Mouse (Mus musculus) gastrocnemius, adult 8-10 months (tissue): Measurements from ENCODE around the gene Mettl27. TPM values are rescaled to one million over a fixed set of nuclear protein-coding genes. Genes with fewer than 3 reads are reported as not detected.
A peak's percentile ranks its signal among the peaks of the same experiment; 100 is the strongest.

Source experiments
- DNase-seq, 2 experiments: peaks; one replicate each; pipeline ENCODE4 v3.0.0; 2022; ENCODE audit warnings: low spot score in 2 of 2
- total RNA-seq, 4 experiments: library from RNA; stranded (reverse); gene quantifications; 2 replicates each; pipeline ENCODE4 v1.2.4; 2022

Mettl27 gene
- total RNA-seq: 1 to 10 TPM; 3.8 to 6.1 (median 4.4) TPM

DNA sequence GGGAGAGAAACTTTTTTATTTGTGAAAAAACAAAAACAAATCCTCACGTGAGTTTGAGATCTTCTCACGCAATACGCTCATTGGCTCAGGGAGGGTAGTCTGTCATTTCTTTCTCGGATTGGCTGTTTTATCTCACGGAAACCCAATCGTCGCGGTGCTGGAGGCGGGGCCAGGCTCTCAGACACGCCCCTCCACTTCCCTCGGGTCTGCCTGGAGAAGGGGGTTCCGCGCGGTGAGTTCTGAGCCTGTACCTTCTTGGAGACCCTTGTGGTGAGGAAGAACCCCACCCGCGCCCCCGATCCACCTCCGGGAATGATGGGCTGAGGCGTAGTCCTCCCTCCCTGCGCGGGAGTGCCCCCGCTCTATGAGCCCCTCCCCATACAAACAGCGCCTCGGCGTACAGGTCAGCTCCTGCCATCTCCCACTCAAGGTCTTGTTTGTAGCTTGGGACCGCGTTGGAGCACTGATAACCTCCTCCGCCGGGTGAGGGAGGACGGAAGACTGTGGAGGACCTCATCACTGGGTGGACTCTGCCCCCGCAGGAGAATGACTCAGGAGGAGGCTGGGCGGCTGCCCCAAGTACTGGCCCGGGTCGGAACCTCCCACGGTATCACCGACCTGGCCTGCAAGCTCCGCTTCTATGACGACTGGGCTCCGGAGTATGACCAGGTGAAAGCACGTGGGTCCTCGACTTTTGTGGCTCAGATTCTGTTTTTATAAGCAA lies at the start of gene Mettl27:
Mettl27 (plus strand) TSS at position 190 of the 724 bp plus-strand sequence.
- peak; percentile 77 to 78 for DNase-seq

- DNase-seq: no peak
These were observed 49.1 kb upstream of the Mettl27 start for GRCm38 (mm10) chr5:134883077-134883476.

GRCm38 (mm10) chr5:134887447-134888335 lies 44.5 kb upstream of the Mettl27 start:
- no peak for DNase-seq

- no peak for DNase-seq
These were observed 43.7 kb upstream of the Mettl27 start for GRCm38 (mm10) chr5:134888505-134888904.

GRCm38 (mm10) chr5:134890601-134891054 lies 41.5 kb upstream of the Mettl27 start:
- DNase-seq: no peak

DNA sequence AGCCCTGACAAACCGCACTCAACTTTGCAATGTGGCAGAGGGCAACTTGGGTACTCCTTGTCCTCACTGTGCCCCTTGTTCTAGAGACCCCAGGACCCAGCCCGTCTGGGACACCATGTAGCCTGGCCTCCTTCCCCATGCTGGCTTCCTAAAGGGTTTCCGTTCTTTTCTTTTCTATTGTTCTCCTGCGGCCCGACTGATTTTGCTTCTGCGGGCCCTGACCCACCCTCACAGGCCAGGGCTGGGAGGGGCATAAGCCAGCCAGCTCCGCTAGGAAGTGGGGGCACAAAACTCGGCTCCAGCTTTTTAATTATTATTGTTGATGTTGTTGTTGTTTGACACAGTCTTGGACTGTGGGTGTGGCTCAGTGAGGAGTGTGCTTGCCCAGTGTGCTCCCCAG lies 40.6 kb upstream of the Mettl27 start:
- DNase-seq: no peak

GRCm38 (mm10) chr5:134892717-134893116 lies 39.5 kb upstream of the Mettl27 start:
- DNase-seq: no peak

GRCm38 (mm10) chr5:134895291-134895690 lies 36.9 kb upstream of the Mettl27 start:
- peak in 1 of 2 experiments; percentile 38 for DNase-seq

GRCm38 (mm10) chr5:134896965-134897364 lies 35.2 kb upstream of the Mettl27 start:
- no peak for DNase-seq

- no peak for DNase-seq
These were observed 34.6 kb upstream of the Mettl27 start for GRCm38 (mm10) chr5:134897596-134897995.

DNA sequence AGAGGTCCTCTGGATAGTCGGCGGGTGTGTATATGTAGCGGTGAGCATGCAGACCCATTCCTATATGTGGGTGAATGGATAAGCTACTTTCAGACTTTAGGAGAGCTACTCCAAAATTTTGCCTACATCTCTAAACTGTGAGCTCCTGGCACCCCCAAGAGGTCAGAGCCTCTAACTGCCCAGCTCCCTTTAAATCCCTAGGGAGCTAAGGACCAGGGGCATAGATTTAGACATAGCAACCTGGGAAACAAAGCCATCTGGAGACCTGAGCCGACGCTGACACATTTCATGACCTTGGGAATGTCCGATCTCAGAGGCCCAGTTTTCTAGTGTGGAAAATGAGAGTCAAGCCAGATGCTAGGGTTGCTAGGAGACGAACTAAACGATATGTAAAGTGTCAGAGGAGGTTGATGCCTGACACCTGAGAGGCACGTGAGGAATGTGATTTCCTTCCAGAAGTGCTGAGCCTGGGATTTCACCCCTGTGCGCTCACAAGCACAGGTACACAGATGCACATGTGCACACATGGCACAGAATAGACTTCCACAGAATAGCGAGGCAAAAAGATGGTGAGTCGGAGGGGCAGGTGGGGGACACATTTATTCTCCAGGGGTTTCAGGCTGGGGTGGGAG lies 31.0 kb upstream of the Mettl27 start:
- DNase-seq: no peak

DNA sequence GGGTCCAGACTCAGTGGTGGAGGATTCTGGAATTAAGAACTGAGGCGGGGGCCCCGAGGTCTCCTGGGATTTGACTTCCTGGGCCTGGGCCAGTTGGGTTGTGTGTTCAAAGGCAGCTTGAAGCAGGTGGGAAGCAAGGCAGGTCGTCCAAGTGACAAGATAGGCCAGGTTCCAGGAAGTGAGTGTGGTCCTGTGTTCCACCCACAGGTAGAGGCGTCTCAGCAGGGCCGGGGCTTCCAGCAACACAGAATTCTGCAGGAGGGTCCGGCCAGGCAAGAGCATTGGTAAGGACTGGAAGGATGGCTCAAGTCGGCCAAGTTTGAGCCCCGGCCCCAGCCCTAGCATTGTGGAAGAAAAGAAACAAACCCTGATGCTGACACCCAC lies 30.5 kb upstream of the Mettl27 start:
- DNase-seq: no peak

DNA sequence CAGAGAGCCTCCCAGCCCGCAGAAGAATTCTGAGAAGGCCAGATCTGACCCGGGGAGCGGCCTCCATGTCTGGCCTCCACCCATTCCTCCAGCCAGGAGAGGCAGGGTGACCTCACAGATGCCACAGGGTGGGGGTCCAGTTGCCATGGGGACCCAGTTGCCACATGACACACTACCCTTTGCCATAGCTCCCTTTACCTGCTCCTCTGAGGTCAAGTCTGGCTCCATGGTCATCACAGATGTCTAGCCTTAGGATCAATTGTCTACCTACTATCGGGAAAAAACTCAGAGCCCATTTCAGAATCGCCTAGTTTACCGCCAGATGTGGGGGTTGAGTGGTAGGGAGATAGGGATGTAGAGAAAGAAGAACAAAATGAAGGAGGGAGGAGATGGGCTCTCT lies 25.5 kb upstream of the Mettl27 start, which contains the start of gene Tmem270:
Tmem270 (minus strand) TSS at position 101 of the 400 bp plus-strand sequence.
- DNase-seq: no peak

- DNase-seq: peak; percentile 84 to 86
These were observed 25.0 kb upstream of the Mettl27 start for GRCm38 (mm10) chr5:134907135-134907534.

DNA sequence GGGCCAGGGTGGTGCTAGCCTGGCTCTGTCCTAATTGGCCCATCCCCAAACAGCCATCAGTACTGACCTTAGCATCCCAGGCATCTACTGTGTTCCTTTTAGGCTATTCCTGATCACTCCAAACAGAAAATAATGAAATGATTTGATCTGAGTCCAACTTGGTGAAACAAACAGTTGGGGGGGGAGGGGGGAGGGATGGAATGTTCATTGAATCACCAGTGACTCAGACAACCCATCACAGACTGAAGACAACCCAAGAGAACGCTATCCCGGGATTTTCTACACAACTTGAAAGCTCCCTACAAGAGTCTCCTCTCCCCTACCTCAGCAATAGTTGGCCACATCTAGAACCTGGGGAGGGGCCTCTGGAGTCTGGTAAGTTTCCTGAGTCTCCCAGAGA lies 20.3 kb upstream of the Mettl27 start:
- DNase-seq: no peak

DNA sequence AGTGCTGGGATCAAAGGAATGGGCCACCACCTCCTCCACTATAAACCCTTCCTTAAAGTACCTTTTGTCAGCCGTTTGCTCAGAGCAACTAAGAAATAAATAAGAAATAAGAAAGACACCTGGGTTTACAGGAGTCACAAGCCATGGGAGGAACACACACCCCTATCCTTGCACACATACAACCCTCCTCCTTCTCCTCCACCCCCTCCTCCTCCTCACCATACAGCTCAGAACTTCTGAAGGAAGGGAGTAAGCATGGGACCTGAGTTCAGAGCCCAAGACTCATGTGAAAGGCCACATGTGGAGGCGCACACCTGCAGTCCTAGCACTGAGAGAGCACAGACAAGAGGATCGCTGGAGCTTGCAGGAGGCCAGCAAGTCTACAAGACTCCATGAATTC lies 18.8 kb upstream of the Mettl27 start:
- DNase-seq: no peak

GRCm38 (mm10) chr5:134913753-134914152 lies 18.4 kb upstream of the Mettl27 start:
- no peak for DNase-seq

GRCm38 (mm10) chr5:134914510-134914909 lies 17.7 kb upstream of the Mettl27 start:
- DNase-seq: no peak

DNA sequence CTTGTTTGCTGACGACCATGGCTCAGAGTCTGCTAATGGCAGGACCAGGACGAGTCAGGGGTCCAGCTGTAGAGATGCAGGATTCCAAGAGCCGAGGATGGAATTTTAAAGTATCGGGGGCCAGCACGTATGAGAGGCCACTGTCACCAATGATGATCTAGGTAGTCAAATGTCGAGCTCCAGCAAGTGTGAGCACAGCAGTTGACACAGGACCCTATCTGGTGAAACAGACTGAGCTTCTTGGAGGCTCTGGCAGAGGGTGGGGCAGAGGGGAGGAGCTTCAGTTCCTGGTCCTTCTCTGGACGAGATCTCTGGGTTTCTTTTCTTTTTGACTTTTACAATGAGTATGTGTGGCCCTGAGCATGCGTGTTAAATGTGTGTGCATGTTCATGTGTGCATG lies 16.9 kb upstream of the Mettl27 start, which contains the start of gene Cldn13:
Cldn13 (minus strand) TSS at position 216 of the 400 bp plus-strand sequence.
- no peak for DNase-seq

DNA sequence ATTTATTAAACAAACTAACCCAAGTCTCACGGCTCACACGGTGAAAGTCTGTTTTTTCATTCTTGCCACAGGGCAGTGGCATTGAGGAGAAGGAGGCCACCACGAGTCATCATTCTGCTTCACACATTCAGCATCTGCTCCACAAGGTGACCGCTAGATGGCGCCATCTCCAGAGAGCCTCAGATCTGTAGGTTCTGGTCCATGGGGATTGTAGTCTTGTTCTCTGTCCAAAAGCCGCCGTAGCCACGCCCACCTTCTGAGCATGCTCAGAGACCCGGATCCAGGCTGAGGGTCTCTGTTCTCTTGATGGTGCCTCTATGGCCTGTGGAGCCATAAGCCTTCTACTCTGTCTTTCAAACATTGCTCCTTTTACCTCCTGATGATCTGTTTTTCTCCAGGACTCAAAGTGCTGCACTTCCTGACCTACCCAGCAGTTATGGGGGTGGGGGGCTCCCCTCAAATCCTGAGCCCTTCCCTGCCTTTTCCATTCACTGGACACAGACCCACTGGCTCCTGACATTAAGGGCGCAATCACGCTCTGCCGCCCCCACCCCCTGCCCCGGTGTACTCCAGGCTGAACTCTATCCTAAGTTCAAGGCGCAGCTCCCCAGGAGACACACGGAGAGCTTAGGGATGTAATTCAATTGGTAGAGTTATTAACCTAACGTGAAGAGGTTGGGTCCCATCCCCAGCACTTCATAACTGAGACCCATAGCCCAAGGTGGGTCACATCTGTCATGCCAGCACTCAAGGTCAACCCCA lies 13.9 kb upstream of the Mettl27 start:
- DNase-seq: peak; percentile 17 to 33

DNA sequence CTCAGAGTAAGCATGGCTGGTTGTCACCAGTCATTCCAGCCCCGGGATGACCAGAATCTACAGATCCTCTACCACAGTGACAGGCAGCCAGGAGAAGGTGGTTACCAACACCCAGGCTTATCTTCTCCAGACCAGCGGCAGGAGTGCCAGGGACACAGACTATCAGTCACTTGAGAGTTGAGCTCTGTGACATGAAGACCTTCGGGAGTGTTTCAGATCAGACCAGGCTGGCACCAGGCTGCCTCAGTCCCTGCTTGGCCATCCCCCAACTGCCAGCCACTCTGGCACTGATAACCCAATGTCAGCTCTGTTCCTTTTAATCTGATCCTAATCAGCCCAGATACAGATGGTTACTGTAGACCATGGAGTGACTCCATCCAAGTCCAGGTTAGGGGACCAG lies 13.1 kb upstream of the Mettl27 start:
- no peak for DNase-seq
